Comparison of ENCODE assay signal across 11 mouse cellular contexts in genomic region chr10:60353241-60354002, GRCm38 (mm10). TPM values are rescaled to one million over a fixed set of nuclear protein-coding genes. Genes with fewer than 3 reads are reported as not detected.
DNase-seq lines count a peak whose midpoint lies in the region; ATAC-seq and TF ChIP-seq lines count a peak whose summit lies in the region.
"Had no signal": no experiment of that assay in that cellular context is flagged by ENCODE, and none has a peak within 500 bp of the region (broad histone marks: within the 10 kb centered on the region; RNA-seq: fewer than 3 reads in every experiment).

No protein-coding gene starts in this region.

- no peaks in the 10 kb centered on the region for H3K9me3 ChIP-seq in intestine, embryonic 14.5 days (ENCODE audit: control insufficient read depth, low read length)
- H3K9me3 ChIP-seq in intestine, postnatal 0 days (ENCODE audit: control insufficient read depth) = no peaks in the 10 kb centered on the region
- H3K9me3 ChIP-seq in embryonic facial prominence, embryonic 12.5 days = no peaks in the 10 kb centered on the region
- H3K9me3 ChIP-seq in liver, embryonic 12.5 days (replicated peaks) = no peaks in the 10 kb centered on the region

- no peak overlapping the region for H3K9ac ChIP-seq in intestine, embryonic 14.5 days (ENCODE audit: low read length)
- H3K9ac ChIP-seq in intestine, postnatal 0 days (ENCODE audit: low read depth, low read length) = no peak overlapping the region
- H3K9ac ChIP-seq in embryonic facial prominence, embryonic 12.5 days = no peak overlapping the region
- no peak overlapping the region for H3K9ac ChIP-seq in liver, embryonic 12.5 days

- no peaks in the 10 kb centered on the region for H3K27me3 ChIP-seq in intestine, embryonic 14.5 days (replicated peaks; ENCODE audit: control insufficient read depth, insufficient read depth, low read length)
- no peaks in the 10 kb centered on the region for H3K27me3 ChIP-seq in intestine, postnatal 0 days (replicated peaks; ENCODE audit: control insufficient read depth, insufficient read depth, low read length)
- no peaks in the 10 kb centered on the region for H3K27me3 ChIP-seq in embryonic facial prominence, embryonic 12.5 days
- H3K27me3 ChIP-seq in liver, embryonic 12.5 days (replicated peaks) = no peaks in the 10 kb centered on the region
- H3K27me3 ChIP-seq: CH12.LX had no signal

- H3K4me2 ChIP-seq in intestine, embryonic 14.5 days (ENCODE audit: low read length) = no peak overlapping the region
- no peak overlapping the region for H3K4me2 ChIP-seq in intestine, postnatal 0 days (replicated peaks; ENCODE audit: low read depth)
- no peak overlapping the region for H3K4me2 ChIP-seq in embryonic facial prominence, embryonic 12.5 days (replicated peaks)
- H3K4me2 ChIP-seq in liver, embryonic 12.5 days = no peak overlapping the region

- no peak for ATAC-seq in intestine, embryonic 14.5 days (replicated peaks; ENCODE audit: low FRiP score, low TSS enrichment, low read depth)
- no peak for ATAC-seq in intestine, postnatal 0 days
- ATAC-seq in embryonic facial prominence, embryonic 12.5 days (ENCODE audit: insufficient number of reproducible peaks, insufficient read depth, low FRiP score, low TSS enrichment) = no peak
- no peak for ATAC-seq in liver, embryonic 12.5 days

- intact Hi-C loops in heart, postnatal 25 days (cut with DNase I) = loop anchor here (2.0 kb wide), 1 partner anchor 15 kb away; no protein-coding TSS in a partner anchor

- H3K4me3 ChIP-seq in intestine, embryonic 14.5 days (ENCODE audit: low read depth, low read length) = no peak overlapping the region
- H3K4me3 ChIP-seq in intestine, postnatal 0 days (ENCODE audit: low read depth, low read length) = no peak overlapping the region
- H3K4me3 ChIP-seq in embryonic facial prominence, embryonic 12.5 days = no peak overlapping the region
- H3K4me3 ChIP-seq in liver, embryonic 12.5 days = no peak overlapping the region

- no peak for TF ChIP-seq CTCF in intestine, postnatal 0 days (IDR thresholded peaks at IDR 0.05; ENCODE audit: low read depth)

- WGBS in intestine, embryonic 14.5 days = 41% methylated on average over 5 of the region's 5 CpGs
- 59% methylated on average over 5 of the region's 5 CpGs for WGBS in intestine, postnatal 0 days
- 49% methylated on average over 5 of the region's 5 CpGs for WGBS in embryonic facial prominence, embryonic 12.5 days
- 60% methylated on average over 5 of the region's 5 CpGs for WGBS in liver, embryonic 12.5 days (ENCODE audit: insufficient replicate concordance)

- no peak for DNase-seq in intestine, embryonic 14.5 days (ENCODE audit: low spot score)
- DNase-seq in 3T3-L1 (ENCODE audit: low read depth, low spot score) = peak; percentile 78
- peak; percentile 57 for DNase-seq in heart, postnatal 25 days (ENCODE audit: low spot score)
- DNase-seq in layer of hippocampus, postnatal 10 days (ENCODE audit: low spot score in 2 of 2) = no peak
- DNase-seq in right cerebral cortex, postnatal 10 days (ENCODE audit: low spot score in 2 of 2) = no peak
- DNase-seq: lung, adult 18-20 months; thymus, postnatal 36 days had no signal

- peak overlapping the region; percentile 97 for H3K27ac ChIP-seq in intestine, embryonic 14.5 days (ENCODE audit: low read depth)
- no peak overlapping the region for H3K27ac ChIP-seq in intestine, postnatal 0 days (ENCODE audit: low read depth, low read length)
- H3K27ac ChIP-seq in embryonic facial prominence, embryonic 12.5 days = 0 out of 2 replicates have a peak overlapping the region, but pooled peaks have one; percentile 30
- no peak overlapping the region for H3K27ac ChIP-seq in liver, embryonic 12.5 days

- H3K4me1 ChIP-seq in intestine, embryonic 14.5 days (replicated peaks; ENCODE audit: control insufficient read depth, insufficient read depth, low read length) = peaks cover 64% of the 10 kb centered on the region
- H3K4me1 ChIP-seq in intestine, postnatal 0 days (replicated peaks; ENCODE audit: control insufficient read depth, insufficient read depth, low read length) = peaks cover 17% of the 10 kb centered on the region; the same call in 1 of the 2 replicates
- peaks cover 49% of the 10 kb centered on the region for H3K4me1 ChIP-seq in embryonic facial prominence, embryonic 12.5 days
- H3K4me1 ChIP-seq in liver, embryonic 12.5 days = peaks cover 41% of the 10 kb centered on the region

- no peaks in the 10 kb centered on the region for H3K36me3 ChIP-seq in intestine, embryonic 14.5 days (ENCODE audit: control insufficient read depth, insufficient read depth, low read length)
- peaks cover 5% of the 10 kb centered on the region for H3K36me3 ChIP-seq in intestine, postnatal 0 days (ENCODE audit: control insufficient read depth, insufficient read depth)
- no peaks in the 10 kb centered on the region for H3K36me3 ChIP-seq in embryonic facial prominence, embryonic 12.5 days
- 0 out of 2 replicates have a peak, but pooled peaks cover 2% of the 10 kb centered on the region for H3K36me3 ChIP-seq in liver, embryonic 12.5 days

RNA-seq across cellular contexts. Expression of gene Vsir, which starts 6.8 kb away (rescaled TPM):
- polyA plus RNA-seq in intestine, embryonic 14.5 days (2014; fragmentation: Nextera tagmentation; extraction: Ambion mirVana) = 6.0 and 6.1 TPM in 2 replicates
- polyA plus RNA-seq in intestine, postnatal 0 days (2015; fragmentation: Nextera tagmentation; extraction: Ambion mirVana) = 9.7 and 11.5 TPM in 2 replicates
- 1.9 and 2.2 TPM in 2 replicates for polyA plus RNA-seq in embryonic facial prominence, embryonic 12.5 days (2016; fragmentation: Nextera tagmentation; extraction: Ambion mirVana)
- total RNA-seq in heart, postnatal 25 days (2021) = 10 to 100 TPM; 20.2 to 23.5 TPM
- polyA plus RNA-seq in liver, embryonic 12.5 days (2016; fragmentation: Nextera tagmentation; extraction: Ambion mirVana) = 3.5 and 3.9 TPM in 2 replicates
- total RNA-seq in layer of hippocampus, postnatal 10 days (2021) = 10 to 100 TPM; 15.3 TPM

RNA-seq across cellular contexts. Expression of gene Gm17455, which starts 46.1 kb away (rescaled TPM):
- polyA plus RNA-seq in intestine, embryonic 14.5 days (2014; fragmentation: Nextera tagmentation; extraction: Ambion mirVana) = 2.3 and 2.4 TPM in 2 replicates
- polyA plus RNA-seq in intestine, postnatal 0 days (2015; fragmentation: Nextera tagmentation; extraction: Ambion mirVana) = 0.65 and 1.1 TPM in 2 replicates
- polyA plus RNA-seq in embryonic facial prominence, embryonic 12.5 days (2016; fragmentation: Nextera tagmentation; extraction: Ambion mirVana) = 0.59 and 1.8 TPM in 2 replicates
- not detected for total RNA-seq in heart, postnatal 25 days (2021)
- 0.57 TPM in 1 of 2 replicates, not detected in the other for polyA plus RNA-seq in liver, embryonic 12.5 days (2016; fragmentation: Nextera tagmentation; extraction: Ambion mirVana)
- 1 to 10 TPM; 3.6 to 3.7 TPM for total RNA-seq in layer of hippocampus, postnatal 10 days (2021)
- total RNA-seq: CH12.LX had no signal

Comparison
In these comparisons a context has a peak if more than half of its experiments do, and no peak if none do; other contexts are left out.
1. H3K27ac ChIP-seq: peak in intestine, embryonic 14.5 days (single experiment) and embryonic facial prominence, embryonic 12.5 days (single experiment); none in intestine, postnatal 0 days (single experiment) and liver, embryonic 12.5 days (single experiment).
2. DNase-seq: peak in 3T3-L1 (single experiment) and heart, postnatal 25 days (single experiment); none in intestine, embryonic 14.5 days (single experiment), layer of hippocampus, postnatal 10 days (0 of 2) and right cerebral cortex, postnatal 10 days (0 of 2).